Mouse (Mus musculus) MEL (cell line): Measurements from ENCODE around the gene Retsat. TPM values are rescaled to one million over a fixed set of nuclear protein-coding genes. Genes with fewer than 3 reads are reported as not detected.
A peak's percentile ranks its signal among the peaks of the same experiment; 100 is the strongest.

Experiments
- DNase-seq: peaks from one replicate; pipeline ENCODE4 v3.0.0; 2011; ENCODE audit warnings: low read depth, low spot score
- H3K27ac ChIP-seq: 2 replicates; pipeline ENCODE4 v1.5.1; 2012; ENCODE audit warnings: low read depth, mild to moderate bottlenecking, control low read depth, low read length, moderate library complexity; ENCODE audit not compliant: control insufficient read depth
- H3K27me3 ChIP-seq, 2 experiments: fragments of 150-350 bp in 1 of 2; sonication (generic) in 1 of 2; 2 replicates each; pipeline ENCODE4 v1.6.1; 2012; ENCODE audit warnings: low read length in 2 of 2, mild to moderate bottlenecking in 2 of 2, improper control_type of control experiment in 1 of 2, moderate library complexity in 1 of 2; ENCODE audit not compliant: insufficient read depth in 2 of 2, control insufficient read depth in 1 of 2
- H3K36me3 ChIP-seq, 2 experiments: 2 replicates each; pipeline ENCODE4 v1.6.1; 2012 to 2014; ENCODE audit warnings: low read length in 2 of 2, improper control_type of control experiment in 1 of 2, inconsistent platforms in 1 of 2, mild to moderate bottlenecking in 1 of 2; ENCODE audit not compliant: insufficient read depth in 2 of 2, control insufficient read depth in 1 of 2
- H3K4me1 ChIP-seq, 2 experiments: fragments of 150-350 bp in 1 of 2; sonication (generic) in 1 of 2; 2 replicates each; pipeline ENCODE4 v1.6.1; 2012; ENCODE audit warnings: low read length in 2 of 2, improper control_type of control experiment in 1 of 2, mild to moderate bottlenecking in 1 of 2; ENCODE audit not compliant: insufficient read depth in 2 of 2, control insufficient read depth in 1 of 2
- H3K4me3 ChIP-seq, 2 experiments: fragments of 150-350 bp in 1 of 2; sonication (generic) in 1 of 2; 2 replicates each; pipeline ENCODE4 v1.5.1; 2012; ENCODE audit warnings: low read depth in 2 of 2, low read length in 2 of 2, mild to moderate bottlenecking in 2 of 2, moderate library complexity in 2 of 2, control low read depth in 1 of 2, improper control_type of control experiment in 1 of 2; ENCODE audit not compliant: control insufficient read depth in 1 of 2, insufficient read depth in 1 of 2
- H3K79me2 ChIP-seq: 2 replicates; pipeline ENCODE4 v1.6.1; 2012; ENCODE audit warnings: mild to moderate bottlenecking, low read length, moderate library complexity; ENCODE audit not compliant: control insufficient read depth, poor library complexity, insufficient read depth
- H3K9ac ChIP-seq: 2 replicates; pipeline ENCODE4 v1.6.1; 2012; ENCODE audit warnings: low read depth, mild to moderate bottlenecking, control low read depth, low read length, moderate library complexity; ENCODE audit not compliant: control insufficient read depth, poor library complexity, severe bottlenecking
- H3K9me3 ChIP-seq: fragments of 150-350 bp; sonication (generic); replicated peaks from 2 replicates; pipeline ENCODE4 v1.6.1; 2012; ENCODE audit warnings: mild to moderate bottlenecking, low read length, improper control_type of control experiment, moderate library complexity; ENCODE audit not compliant: insufficient read depth
- BHLHE40 ChIP-seq: IDR thresholded peaks from 2 replicates; pipeline ENCODE4 v1.6.1; 2012; ENCODE audit warnings: low read depth, mild to moderate bottlenecking, inconsistent platforms, low read length, improper control_type of control experiment, borderline replicate concordance
- CHD1 ChIP-seq: IDR thresholded peaks from 2 replicates; pipeline ENCODE4 v1.6.1; 2012; ENCODE audit warnings: low read depth, mild to moderate bottlenecking, inconsistent platforms, low read length, improper control_type of control experiment
- CHD2 ChIP-seq: IDR thresholded peaks from 2 replicates; pipeline ENCODE4 v1.6.1; 2011; ENCODE audit warnings: low read length, improper control_type of control experiment
- CTCF ChIP-seq, 3 experiments: IDR thresholded peaks in 2 of 3; conservative IDR thresholded peaks in 1 of 3; 2 replicates each; pipeline ENCODE4 v1.5.1; 2011 to 2012; ENCODE audit warnings: low read length in 3 of 3, low read depth in 2 of 3, mild to moderate bottlenecking in 2 of 3, improper control_type of control experiment in 1 of 3, inconsistent platforms in 1 of 3, mixed read lengths in 1 of 3, moderate library complexity in 1 of 3; ENCODE audit not compliant: control insufficient read depth in 1 of 3, insufficient read depth in 1 of 3, poor library complexity in 1 of 3, severe bottlenecking in 1 of 3
- E2F4 ChIP-seq: IDR thresholded peaks from 2 replicates; pipeline ENCODE4 v1.6.1; 2011; ENCODE audit warnings: low read depth, low read length, improper control_type of control experiment, borderline replicate concordance
- ELF1 ChIP-seq: IDR thresholded peaks from 2 replicates; pipeline ENCODE4 v1.6.1; 2014; ENCODE audit warnings: low read depth, mild to moderate bottlenecking, inconsistent platforms, low read length, improper control_type of control experiment, moderate library complexity
- EP300 ChIP-seq, 2 experiments: IDR thresholded peaks; 2 replicates each; pipeline ENCODE4 v1.6.1; 2011; ENCODE audit warnings: improper control_type of control experiment in 2 of 2, low read length in 2 of 2, low read depth in 1 of 2, mild to moderate bottlenecking in 1 of 2
- ETS1 ChIP-seq: IDR thresholded peaks from 2 replicates; pipeline ENCODE4 v1.6.1; 2012; ENCODE audit warnings: low read depth, mild to moderate bottlenecking, inconsistent platforms, low read length, improper control_type of control experiment, moderate library complexity
- GABPA ChIP-seq: IDR thresholded peaks from 2 replicates; pipeline ENCODE4 v1.6.1; 2012; ENCODE audit warnings: low read depth, mild to moderate bottlenecking, inconsistent platforms, low read length, improper control_type of control experiment, moderate library complexity
- GATA1 ChIP-seq: IDR thresholded peaks from 2 replicates; pipeline ENCODE4 v1.6.1; 2011; ENCODE audit warnings: low read depth, low read length, improper control_type of control experiment
- HCFC1 ChIP-seq: IDR thresholded peaks from 2 replicates; pipeline ENCODE4 v1.6.1; 2012; ENCODE audit warnings: low read depth, mild to moderate bottlenecking, inconsistent platforms, low read length, improper control_type of control experiment, moderate library complexity
- JUND ChIP-seq: IDR thresholded peaks from 2 replicates; pipeline ENCODE4 v1.6.1; 2011; ENCODE audit warnings: low read depth, mild to moderate bottlenecking, improper control_type of control experiment, low read length
- KAT2A ChIP-seq: conservative IDR thresholded peaks from 2 replicates; pipeline ENCODE4 v1.6.1; 2012; ENCODE audit warnings: low read depth, low read length, improper control_type of control experiment, inconsistent platforms
- MAFK ChIP-seq: IDR thresholded peaks from 2 replicates; pipeline ENCODE4 v1.6.1; 2011; ENCODE audit warnings: low read depth, mild to moderate bottlenecking, low read length, improper control_type of control experiment, borderline replicate concordance
- MAX ChIP-seq: IDR thresholded peaks from 2 replicates; pipeline ENCODE4 v1.6.1; 2011; ENCODE audit warnings: low read length, improper control_type of control experiment
- MAZ ChIP-seq: IDR thresholded peaks from 2 replicates; pipeline ENCODE4 v1.6.1; 2012; ENCODE audit warnings: low read depth, mild to moderate bottlenecking, inconsistent platforms, low read length, improper control_type of control experiment
- MEF2A ChIP-seq: IDR thresholded peaks from 2 replicates; pipeline ENCODE4 v1.6.1; 2014; ENCODE audit warnings: low read depth, mild to moderate bottlenecking, inconsistent platforms, low read length, improper control_type of control experiment; ENCODE audit not compliant: poor library complexity, insufficient replicate concordance, severe bottlenecking; ENCODE audit errors: extremely low read depth
- MXI1 ChIP-seq: IDR thresholded peaks from 2 replicates; pipeline ENCODE4 v1.6.1; 2011; ENCODE audit warnings: mild to moderate bottlenecking, low read depth, low read length, improper control_type of control experiment
- MYB ChIP-seq: IDR thresholded peaks from 2 replicates; pipeline ENCODE4 v1.6.1; 2011; ENCODE audit warnings: mild to moderate bottlenecking, low read depth, low read length, improper control_type of control experiment
- MYC ChIP-seq: IDR thresholded peaks from 2 replicates; pipeline ENCODE4 v1.6.1; 2011; ENCODE audit warnings: low read depth, mild to moderate bottlenecking, low read length, improper control_type of control experiment, moderate library complexity
- NELFE ChIP-seq: IDR thresholded peaks from 2 replicates; pipeline ENCODE4 v1.6.1; 2011; ENCODE audit warnings: low read depth, low read length, improper control_type of control experiment
- POLR2A ChIP-seq, 2 experiments: IDR thresholded peaks; 2 replicates each; pipeline ENCODE4 v1.6.1; 2011 to 2012; ENCODE audit warnings: low read length in 2 of 2, mild to moderate bottlenecking in 2 of 2, control low read depth in 1 of 2, improper control_type of control experiment in 1 of 2, low read depth in 1 of 2, moderate library complexity in 1 of 2; ENCODE audit not compliant: control insufficient read depth in 1 of 2, insufficient read depth in 1 of 2, poor library complexity in 1 of 2
- POLR2AphosphoS2 ChIP-seq: IDR thresholded peaks from 2 replicates; pipeline ENCODE4 v1.6.1; 2011; ENCODE audit warnings: low read length, improper control_type of control experiment
- POLR2AphosphoS5 ChIP-seq: IDR thresholded peaks from 2 replicates; pipeline ENCODE4 v1.6.1; 2012; ENCODE audit warnings: low read depth, borderline replicate concordance, mild to moderate bottlenecking, inconsistent platforms, low read length, moderate library complexity, mixed read lengths
- RAD21 ChIP-seq: IDR thresholded peaks from 2 replicates; pipeline ENCODE4 v1.6.1; 2011; ENCODE audit warnings: mild to moderate bottlenecking, low read depth, low read length, improper control_type of control experiment
- RCOR1 ChIP-seq: IDR thresholded peaks from 2 replicates; pipeline ENCODE4 v1.6.1; 2012; ENCODE audit warnings: low read depth, mild to moderate bottlenecking, inconsistent platforms, low read length, improper control_type of control experiment
- SIN3A ChIP-seq: IDR thresholded peaks from 2 replicates; pipeline ENCODE4 v1.6.1; 2012; ENCODE audit warnings: low read length, improper control_type of control experiment, inconsistent platforms
- SMC3 ChIP-seq: IDR thresholded peaks from 2 replicates; pipeline ENCODE4 v1.6.1; 2011; ENCODE audit warnings: low read depth, low read length, improper control_type of control experiment
- TAL1 ChIP-seq: IDR thresholded peaks from 2 replicates; pipeline ENCODE4 v1.6.1; 2012; ENCODE audit warnings: mild to moderate bottlenecking, inconsistent platforms, low read length, moderate library complexity, mixed read lengths
- TBP ChIP-seq: IDR thresholded peaks from 2 replicates; pipeline ENCODE4 v1.8.0; 2011; ENCODE audit warnings: low read depth, low read length, improper control_type of control experiment
- TCF12 ChIP-seq: IDR thresholded peaks from 2 replicates; pipeline ENCODE4 v1.6.1; 2014; ENCODE audit warnings: low read depth, mild to moderate bottlenecking, inconsistent platforms, low read length, improper control_type of control experiment, moderate library complexity
- USF1 ChIP-seq: IDR thresholded peaks from 2 replicates; pipeline ENCODE4 v1.6.1; 2014; ENCODE audit warnings: low read depth, mild to moderate bottlenecking, inconsistent platforms, low read length, improper control_type of control experiment, moderate library complexity
- USF2 ChIP-seq, 2 experiments: IDR thresholded peaks; 2 replicates each; pipeline ENCODE4 v1.6.1; 2011 to 2012; ENCODE audit warnings: improper control_type of control experiment in 2 of 2, low read length in 2 of 2, borderline replicate concordance in 1 of 2, inconsistent platforms in 1 of 2, low read depth in 1 of 2, mild to moderate bottlenecking in 1 of 2; ENCODE audit not compliant: insufficient read depth in 1 of 2
- ZC3H11A ChIP-seq: IDR thresholded peaks from 2 replicates; pipeline ENCODE4 v1.6.1; 2012; ENCODE audit warnings: low read depth, mild to moderate bottlenecking, inconsistent platforms, low read length, improper control_type of control experiment
- ZMIZ1 ChIP-seq: IDR thresholded peaks from 2 replicates; pipeline ENCODE4 v1.6.1; 2012; ENCODE audit warnings: low read depth, mild to moderate bottlenecking, inconsistent platforms, low read length, improper control_type of control experiment, moderate library complexity
- ZNF384 ChIP-seq: IDR thresholded peaks from 2 replicates; pipeline ENCODE4 v1.6.1; 2012; ENCODE audit warnings: low read depth, mild to moderate bottlenecking, inconsistent platforms, low read length, improper control_type of control experiment
- polyA plus RNA-seq, 2 experiments: library from polyadenylated mRNA; stranded (reverse) in 1 of 2; unstranded in 1 of 2; fragments of >175 nt in 1 of 2; fragments of >200 nt in 1 of 2; gene quantifications; 2 replicates each; pipeline versions ENCODE4 v1.2.1 to v1.2.4; 2012; ENCODE audit warnings: low replicate concordance in 2 of 2, low read depth in 1 of 2; ENCODE audit not compliant: insufficient read length in 2 of 2, insufficient read depth in 1 of 2, missing spikeins in 1 of 2
- total RNA-seq: library from RNA; depleted of rRNA; stranded (reverse); fragments of 300-350 nt; gene quantifications from 2 replicates; pipeline ENCODE4 v1.2.3, GENCODE M21; 2012

The Retsat gene
- total and polyA plus RNA-seq, 3 experiments = 40.3 to 61.5 TPM; not detected in 1

GRCm38 (mm10) chr6:72658006-72658405 lies 59.7 kb downstream of the Retsat start:
- DNase-seq = peak; percentile 76
- TF ChIP-seq MAFK (no peak), CHD2 (no peak), POLR2A (IDR thresholded peaks at IDR 0.05; ENCODE audit: control insufficient read depth in 1 of 2, insufficient read depth in 1 of 2, low read depth in 1 of 2, low read length in 2 of 2, poor library complexity in 1 of 2) (no peak), ETS1 (no peak), ELF1 (no peak), TCF12 (no peak), RAD21 (peak; percentile 47), TBP (no peak), MEF2A (no peak), MAX (no peak), MAZ (no peak), USF1 (no peak), HCFC1 (no peak), EP300 (IDR thresholded peaks at IDR 0.05; ENCODE audit: low read depth in 1 of 2, low read length in 2 of 2) (no peak), ZC3H11A (peak; percentile 41; the same call in 1 of the 2 replicates), JUND (no peak), ZNF384 (no peak), E2F4 (no peak), SIN3A (no peak), GABPA (no peak), MYB (no peak), GATA1 (no peak), CHD1 (no peak), USF2 (IDR thresholded peaks at IDR 0.05; ENCODE audit: borderline replicate concordance in 1 of 2, insufficient read depth in 1 of 2, low read depth in 1 of 2, low read length in 2 of 2) (no peak), SMC3 (peak; percentile 68), TAL1 (no peak), KAT2A (no peak), CTCF (IDR thresholded peaks at IDR 0.05 in 2 of 3, conservative IDR thresholded peaks at IDR 0.05 in 1 of 3; ENCODE audit: control insufficient read depth in 1 of 3, insufficient read depth in 1 of 3, low read depth in 2 of 3, low read length in 3 of 3, poor library complexity in 1 of 3, severe bottlenecking in 1 of 3) (peak; percentile 66 to 74 (median 71)), NELFE (no peak), MYC (no peak), POLR2AphosphoS5 (no peak), ZMIZ1 (no peak), BHLHE40 (no peak), MXI1 (no peak), RCOR1 (no peak), POLR2AphosphoS2 (no peak)
- H3K9me3 ChIP-seq = no peaks in the 10 kb centered on the region
- H3K79me2 ChIP-seq = no peaks in the 10 kb centered on the region
- no peak overlapping the region for H3K4me3 ChIP-seq
- no peaks in the 10 kb centered on the region for H3K4me1 ChIP-seq
- no peaks in the 10 kb centered on the region; a peak in 2 of 4 replicates for H3K27me3 ChIP-seq
- no peak overlapping the region for H3K27ac ChIP-seq
- H3K9ac ChIP-seq = no peak overlapping the region
- no peaks in the 10 kb centered on the region for H3K36me3 ChIP-seq
